Mouse (Mus musculus) hematopoietic multipotent progenitor cell, adult 10-12 weeks (in vitro differentiated cells): Measurements from ENCODE around the gene Krtap21-1. TPM values are rescaled to one million over a fixed set of nuclear protein-coding genes. Genes with fewer than 3 reads are reported as not detected.

Source experiments
- polyA plus RNA-seq: library from polyadenylated mRNA; stranded (reverse); fragments of >175 nt; gene quantifications from 2 replicates; pipeline ENCODE4 v1.2.3, GENCODE M21; 2012; ENCODE audit warnings: low replicate concordance

Krtap21-1 gene
- polyA plus RNA-seq, result not detected in 2 replicates

GRCm38 (mm10) chr16:89403768-89404167 is at the start of gene Krtap21-1:
TSS of gene Krtap21-1 (minus strand) at chr16:89403868.

DNA sequence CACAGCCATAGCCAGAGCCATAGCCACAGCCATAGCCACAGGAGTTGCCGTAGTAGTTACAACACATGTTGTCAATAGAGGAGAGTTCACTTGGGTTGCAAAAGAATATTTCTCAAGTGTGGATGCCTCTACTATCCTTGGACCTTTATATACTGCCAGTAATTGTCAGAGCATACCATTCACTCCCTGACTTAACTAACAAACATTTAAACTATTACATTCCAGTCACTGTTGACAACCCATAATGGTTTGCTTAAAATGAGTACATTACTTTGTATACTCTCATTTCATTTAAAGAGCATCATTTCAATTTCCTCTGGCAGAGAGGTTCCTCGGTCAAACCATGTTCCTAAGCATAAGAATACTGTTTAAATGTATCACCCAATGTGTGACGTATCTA is 16.3 kb upstream of the Krtap21-1 start, which contains the start of gene Krtap6-2:
TSS of gene Krtap6-2 (minus strand) at position 101 of the 400 bp plus-strand sequence.

Other genes with a start within 250 kb of the Krtap21-1 start
- not detected in 2 replicates for gene Gm9789, start 245.9 kb downstream of the Krtap21-1 start, polyA plus RNA-seq
- gene Gm7735, start 234.4 kb downstream of the Krtap21-1 start, polyA plus RNA-seq, result not detected in 2 replicates
- gene 1110057P08Rik, start 229.1 kb downstream of the Krtap21-1 start, polyA plus RNA-seq, result not detected in 2 replicates
- gene Krtap20-2, start 198.0 kb downstream of the Krtap21-1 start, polyA plus RNA-seq, result not detected in 2 replicates
- not detected in 2 replicates for gene Krtap6-2, start 16.2 kb upstream of the Krtap21-1 start, polyA plus RNA-seq
- gene Krtap8-1, start 84.1 kb upstream of the Krtap21-1 start, polyA plus RNA-seq, result not detected in 2 replicates
- gene Krtap7-1, start 104.5 kb upstream of the Krtap21-1 start, polyA plus RNA-seq, result not detected in 2 replicates
- not detected in 2 replicates for gene Krtap11-1, start 167.3 kb upstream of the Krtap21-1 start, polyA plus RNA-seq